Mouse (Mus musculus) heart, adult 2 months (tissue): ENCODE measurements around the gene Ldhc.
"Not testable (repeated sequence)": the region's sequence is repeated elsewhere in the genome, so short reads cannot be mapped to it uniquely, and the experiment has no call there.

Source experiments
- CTCF ChIP-seq: fragments of 200-600 bp; IDR thresholded peaks from 2 replicates; pipeline ENCODE4 v1.8.1; 2022; ENCODE audit warnings: antibody characterized with exemption, mild to moderate bottlenecking, moderate library complexity
- EP300 ChIP-seq: fragments of 200-500 bp; IDR thresholded peaks from 2 replicates; pipeline ENCODE4 v1.6.1; 2011; ENCODE audit warnings: low read depth, low read length, control low read depth; ENCODE audit not compliant: insufficient read depth

DNA sequence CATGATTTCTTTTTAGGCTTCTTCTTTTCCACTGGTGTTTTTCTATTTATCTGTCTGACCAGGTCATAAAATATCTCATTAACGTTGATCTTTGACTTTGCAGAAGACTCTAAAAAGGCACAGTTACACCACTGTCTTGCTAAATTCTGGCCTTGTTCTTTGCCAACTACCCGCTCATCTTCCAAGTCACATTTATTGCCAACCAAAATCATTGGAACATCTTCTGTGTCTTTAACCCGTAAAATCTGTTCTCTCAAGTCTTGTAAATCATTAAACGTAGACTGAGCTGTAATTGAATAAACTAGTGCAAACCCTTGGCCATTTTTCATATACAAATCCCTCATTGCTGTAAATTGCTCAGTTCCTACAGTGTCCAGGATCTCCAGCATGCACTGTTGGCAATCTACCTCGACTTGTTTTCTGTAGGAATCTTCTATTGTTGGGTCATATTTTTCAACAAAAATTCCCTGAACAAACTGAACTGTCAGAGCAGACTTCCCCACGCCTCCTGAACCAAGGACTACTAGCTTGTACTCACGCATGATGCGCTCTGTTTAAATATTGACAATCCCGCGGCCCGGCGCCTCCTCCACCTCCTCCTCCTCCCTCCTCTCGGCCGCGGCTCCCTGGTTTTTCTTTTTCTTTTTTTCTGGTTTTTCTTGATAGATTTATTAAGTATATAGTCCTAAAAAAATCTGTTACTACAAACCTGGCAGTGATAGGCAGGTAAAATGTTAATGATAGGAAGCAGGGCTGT is 39.9 kb upstream of the Ldhc start:
- TF ChIP-seq CTCF, EP300: not testable (repeated sequence)
